Mouse (Mus musculus): ENCODE measurements around the gene Fgd3.

The Fgd3 gene

DNA sequence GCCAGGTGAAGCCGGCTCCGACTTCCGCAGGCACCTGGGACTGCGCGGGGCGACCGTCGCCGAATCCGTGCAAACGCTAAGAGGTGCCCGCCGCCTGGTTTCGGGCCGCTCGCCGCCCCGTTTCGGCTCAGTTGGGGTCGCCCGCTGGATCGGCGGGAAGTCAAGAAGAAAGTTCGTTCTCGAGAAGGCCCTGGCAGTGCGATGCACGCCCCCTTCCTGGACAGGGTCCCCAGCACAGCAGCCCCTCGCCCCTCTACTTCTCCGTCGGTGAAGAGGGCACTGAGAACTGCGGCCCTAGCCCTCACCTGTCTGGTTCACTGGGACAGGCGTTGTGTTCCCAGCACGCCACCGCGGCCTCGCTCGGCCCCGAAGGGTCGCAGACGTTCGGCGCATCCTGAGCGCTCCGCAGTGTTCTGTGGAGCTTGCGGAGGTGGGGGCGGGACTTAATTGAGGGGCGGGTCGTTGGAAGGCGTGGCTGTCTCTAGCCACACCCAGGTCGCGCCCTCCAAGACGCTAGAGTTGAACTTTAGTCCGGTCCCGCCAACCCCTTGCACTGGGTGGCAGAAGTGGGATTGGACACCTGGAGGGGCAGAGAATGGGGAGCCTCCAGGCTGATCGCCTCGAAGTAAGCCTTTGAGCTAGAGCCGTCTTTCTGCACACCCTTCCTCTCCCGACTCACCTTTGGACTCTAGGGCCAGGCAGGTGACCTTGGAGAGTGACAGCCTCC is 72.2 kb downstream of the Fgd3 start:
- no peak for DNase-seq

DNA sequence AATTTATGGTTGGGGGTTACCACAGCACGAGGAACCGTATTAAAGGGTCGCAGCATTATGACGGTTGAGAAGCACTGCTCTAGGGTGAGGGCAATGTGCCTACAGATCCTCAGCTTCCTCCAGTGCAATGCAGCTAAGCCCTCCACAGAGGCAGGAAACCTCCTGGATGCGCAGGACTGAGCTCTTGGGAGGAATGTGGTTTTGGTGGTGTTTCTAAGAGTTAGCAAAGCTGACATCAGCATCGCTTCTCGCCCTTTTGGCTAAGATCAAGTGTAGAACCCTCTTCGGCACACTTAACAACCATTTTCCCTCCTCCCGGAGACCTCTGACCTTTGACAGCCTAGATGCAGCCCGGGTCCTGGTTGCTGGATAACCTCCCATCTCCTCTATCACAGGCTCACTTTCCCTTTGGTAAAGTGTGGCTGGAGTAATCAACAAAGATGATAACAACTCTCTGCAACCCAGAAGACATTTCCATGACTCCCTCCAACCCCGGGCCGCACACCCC is 72.8 kb downstream of the Fgd3 start:
- no peak for DNase-seq

DNA sequence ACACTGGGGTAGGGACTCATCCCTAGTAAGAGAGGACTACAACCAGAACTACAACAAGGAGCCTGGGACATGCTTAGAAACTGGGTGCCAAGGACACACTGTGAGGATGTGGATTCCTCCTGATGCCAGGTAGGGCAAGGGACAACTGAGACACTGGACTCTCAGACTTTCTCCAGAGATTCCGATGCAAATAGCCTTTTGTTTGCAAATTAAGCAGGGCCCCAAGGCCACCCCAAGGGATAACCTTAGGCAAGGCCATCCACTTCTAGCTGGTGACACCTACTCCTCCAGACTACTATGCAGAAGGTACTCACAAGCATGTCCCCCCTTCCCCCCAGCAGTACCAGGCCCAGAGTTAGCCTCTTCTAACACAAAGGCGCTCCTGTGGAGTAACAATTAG is 73.5 kb downstream of the Fgd3 start:
- DNase-seq, result no peak

DNA sequence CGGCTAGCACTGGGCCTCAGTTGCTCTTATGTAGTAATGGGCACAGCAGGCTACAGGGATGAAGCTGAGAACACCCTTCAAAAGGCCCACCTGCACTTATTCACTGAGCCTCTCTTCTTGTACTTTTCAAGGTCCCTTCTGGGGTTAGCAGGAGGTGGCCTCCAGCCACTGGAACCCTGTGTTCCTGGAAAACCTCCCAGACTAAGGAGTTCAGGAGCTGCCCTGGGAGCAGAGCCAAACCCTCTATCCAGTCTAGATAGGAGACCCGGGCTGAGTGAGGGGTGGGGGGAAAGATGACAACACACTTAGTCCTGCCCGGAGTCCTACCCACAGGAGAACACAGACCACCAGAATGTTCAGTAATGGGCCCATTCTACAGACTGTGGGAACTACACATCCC is 74.1 kb downstream of the Fgd3 start:
- no peak for DNase-seq

DNA sequence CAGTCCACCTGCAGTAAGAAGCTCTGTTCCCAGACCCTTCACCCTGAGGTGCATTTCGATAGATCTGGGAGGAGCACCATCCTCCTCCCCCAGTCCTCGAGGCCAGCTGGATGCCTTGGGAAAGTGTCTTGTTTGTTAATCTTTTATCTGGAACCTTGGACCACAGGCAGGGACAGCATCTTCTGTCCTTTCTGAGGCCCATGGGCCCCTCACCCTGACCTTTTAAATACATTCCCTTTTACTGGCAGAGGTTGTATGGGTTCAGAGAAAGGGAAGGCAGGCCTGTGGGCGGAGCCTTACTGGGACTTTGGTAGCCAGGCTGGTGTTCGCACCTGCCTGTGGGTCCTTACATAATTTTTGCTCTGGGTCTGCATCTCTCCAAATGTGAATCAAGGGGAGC is 74.9 kb downstream of the Fgd3 start:
- DNase-seq, result no peak

DNA sequence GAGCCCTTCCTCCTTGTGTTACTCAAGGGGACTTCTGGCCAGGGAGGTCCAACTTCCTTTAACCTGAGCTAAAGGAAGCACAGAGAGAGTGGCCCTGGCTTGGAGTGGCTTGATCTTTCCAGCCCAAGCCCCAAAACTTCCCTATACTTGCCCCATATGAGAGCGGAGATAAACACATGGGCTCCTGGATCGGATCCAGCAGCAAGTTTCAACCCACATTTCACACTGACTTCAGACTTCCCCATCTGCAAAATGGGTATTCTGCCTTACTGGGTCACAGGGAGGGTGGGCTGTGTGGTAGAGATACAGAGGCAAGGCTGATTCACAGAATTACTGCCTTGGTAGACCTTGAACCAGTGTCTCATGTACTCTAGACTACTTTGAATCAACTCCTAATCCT is 76.6 kb downstream of the Fgd3 start:
- DNase-seq, result no peak

DNA sequence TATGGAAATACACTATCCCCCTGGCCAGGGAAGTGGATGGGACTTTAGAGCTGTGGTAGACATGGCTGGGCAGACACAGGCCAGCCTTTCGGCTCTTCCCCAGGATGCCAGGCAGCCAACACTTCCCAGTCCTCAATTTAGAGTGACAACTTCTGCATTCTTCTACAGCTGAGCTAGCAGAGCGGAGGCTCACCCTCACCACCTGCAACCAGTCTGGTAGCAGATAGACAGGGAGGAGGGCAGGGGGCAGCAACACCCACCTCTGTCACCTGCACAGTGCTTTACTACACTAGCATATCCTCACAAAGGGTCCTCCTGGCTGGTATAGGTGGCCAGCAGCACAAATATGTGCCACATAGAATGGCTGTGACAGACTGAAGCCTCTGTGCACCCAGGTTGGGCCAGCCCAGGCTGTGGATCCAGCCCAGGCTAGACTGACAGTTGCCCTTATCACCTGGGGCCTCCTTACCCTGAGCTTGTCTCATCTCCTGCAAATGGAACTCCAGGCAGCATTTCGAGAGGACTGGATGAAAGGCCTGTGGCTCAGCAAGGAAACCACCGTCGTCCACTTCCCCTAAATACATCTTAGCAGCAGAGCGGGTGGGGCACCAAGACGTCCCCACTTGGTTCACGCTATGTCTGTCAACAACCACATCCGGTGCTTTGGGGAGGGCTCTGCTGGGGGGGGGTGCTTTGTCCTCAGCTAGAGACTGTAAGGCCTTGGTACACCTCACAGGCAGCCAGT is 77.6 kb downstream of the Fgd3 start:
- DNase-seq, result no peak

DNA sequence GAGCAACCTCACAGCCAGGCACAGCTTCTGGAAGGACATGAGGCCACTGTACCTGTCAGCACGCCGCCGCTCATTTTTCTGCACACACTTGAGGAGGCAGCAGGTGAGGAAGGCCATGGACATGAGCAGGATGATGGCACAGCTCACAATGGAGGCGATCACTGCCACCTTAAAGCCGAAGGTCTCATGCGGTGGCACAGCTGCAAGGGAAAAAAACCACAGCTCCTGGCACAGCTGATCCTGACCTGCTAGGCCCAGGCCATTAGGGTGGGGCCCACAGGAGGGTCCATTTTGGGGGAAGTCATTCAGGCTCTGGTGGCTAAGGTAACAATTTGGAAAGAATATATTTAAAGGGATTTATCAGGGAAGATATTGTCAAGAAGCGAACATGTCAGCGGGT is 81.4 kb downstream of the Fgd3 start:
- DNase-seq, result no peak

DNA sequence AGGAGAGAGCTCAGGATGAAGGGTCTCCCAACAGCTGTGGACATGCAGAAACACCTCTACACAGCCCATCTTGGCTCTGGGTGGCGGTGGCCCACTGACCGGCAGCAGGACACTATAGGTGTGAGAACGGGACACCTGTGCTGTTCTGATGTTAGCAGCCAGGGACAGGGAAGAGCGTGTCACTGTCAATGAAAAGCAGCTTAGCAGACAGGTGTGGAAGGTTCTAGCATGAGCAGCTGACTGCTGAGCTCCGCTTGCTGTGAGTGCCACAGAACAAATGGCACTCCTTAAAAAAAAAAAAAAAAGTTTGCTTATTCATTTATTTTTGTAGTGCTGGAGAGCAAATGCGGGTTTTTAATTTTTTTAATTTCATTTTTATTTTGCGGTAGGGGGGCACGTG is 82.5 kb downstream of the Fgd3 start:
- DNase-seq, result no peak

DNA sequence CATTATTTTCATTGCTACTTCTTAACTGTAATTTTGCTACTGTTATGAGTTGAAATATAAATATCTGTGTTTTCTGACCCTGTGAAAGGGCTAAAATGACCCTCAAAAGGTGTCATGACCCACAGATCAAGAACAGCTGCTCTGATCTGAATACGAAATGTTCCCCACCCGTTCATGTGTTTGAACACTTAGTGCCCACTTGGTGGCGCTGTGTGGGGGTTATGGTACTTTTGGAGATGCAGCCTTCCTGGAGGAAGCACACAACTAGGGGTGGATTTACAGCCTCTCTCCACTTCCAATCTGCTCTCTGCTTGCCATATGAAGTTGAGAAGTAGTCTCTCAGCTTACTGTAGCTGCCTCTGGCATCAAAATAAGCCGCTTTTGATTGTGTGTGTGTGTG is 85.4 kb downstream of the Fgd3 start:
- no peak for DNase-seq

DNA sequence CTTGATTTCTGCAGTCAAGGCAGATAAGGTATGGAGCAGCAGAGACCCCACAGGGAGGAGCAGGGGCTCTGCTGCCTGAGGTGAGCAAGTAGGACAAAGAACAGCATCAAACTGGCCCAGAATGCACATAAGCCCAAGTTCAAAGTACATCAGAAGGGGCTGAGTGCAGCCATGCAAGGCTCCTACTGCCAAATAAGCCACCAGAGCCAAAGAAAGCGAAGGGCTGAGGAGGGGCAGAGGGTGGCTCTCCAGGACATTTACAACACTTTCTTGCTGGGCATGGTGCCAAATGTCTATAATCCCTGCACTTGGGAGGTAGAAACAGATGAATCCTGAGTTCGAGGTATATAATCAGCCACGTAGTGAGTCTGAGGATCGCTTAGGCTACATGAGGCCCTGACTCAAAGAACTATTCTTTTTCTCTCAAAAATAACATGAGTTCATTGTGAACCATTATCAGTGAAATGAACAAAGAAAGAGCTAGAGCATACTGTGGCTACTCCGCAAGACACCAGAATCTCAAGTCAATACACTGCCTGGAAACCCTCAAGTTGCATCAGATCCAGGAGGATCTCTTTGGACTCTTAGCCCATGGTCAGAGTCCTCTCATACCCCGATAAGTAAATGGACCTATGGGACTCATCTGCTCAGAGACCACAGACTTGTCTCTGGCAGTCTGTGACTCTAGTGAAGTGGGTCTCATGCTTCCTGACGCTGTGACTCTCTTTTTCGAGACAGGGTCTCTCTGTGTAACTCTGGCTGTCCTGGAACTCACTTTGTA is 86.1 kb downstream of the Fgd3 start:
- DNase-seq, result no peak

DNA sequence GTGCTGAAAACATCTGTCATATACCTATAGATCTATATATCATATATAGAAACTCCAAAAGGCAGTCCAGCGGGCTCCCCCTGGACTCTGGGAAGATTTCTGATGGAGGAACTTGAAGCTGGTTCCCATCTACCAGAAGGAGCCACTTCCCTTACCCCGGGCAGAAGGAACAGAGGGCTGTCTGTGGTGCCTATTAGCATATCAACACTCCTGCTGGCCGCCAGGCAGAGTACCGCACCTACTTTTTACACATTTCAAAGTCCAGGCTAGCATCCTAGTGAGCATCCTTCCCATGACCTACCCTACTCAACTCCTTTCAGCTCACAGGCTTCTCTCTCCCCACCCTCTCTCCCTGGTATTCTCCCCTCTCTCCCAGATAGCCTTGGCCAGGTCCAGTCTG is 94.5 kb downstream of the Fgd3 start:
- DNase-seq, result no peak

DNA sequence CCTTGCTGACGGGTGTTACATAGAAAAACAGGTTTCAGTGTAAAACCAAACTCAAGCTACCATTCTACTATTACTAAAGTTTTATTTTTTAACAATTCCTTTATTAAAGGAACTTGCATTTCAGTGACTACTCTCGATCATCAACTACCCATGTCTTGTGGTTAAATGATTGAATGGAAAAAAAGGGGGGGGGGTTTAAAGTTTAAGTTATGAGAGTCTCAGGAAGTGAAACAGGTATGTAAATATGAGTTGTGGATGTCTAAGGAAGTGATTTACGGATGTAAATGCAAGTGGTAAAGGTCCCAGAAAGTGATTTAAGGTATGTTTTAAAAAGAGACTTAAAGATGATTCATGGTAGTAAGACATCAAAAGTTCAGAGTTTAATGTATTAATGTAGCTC is 95.0 kb downstream of the Fgd3 start:
- DNase-seq, result no peak

DNA sequence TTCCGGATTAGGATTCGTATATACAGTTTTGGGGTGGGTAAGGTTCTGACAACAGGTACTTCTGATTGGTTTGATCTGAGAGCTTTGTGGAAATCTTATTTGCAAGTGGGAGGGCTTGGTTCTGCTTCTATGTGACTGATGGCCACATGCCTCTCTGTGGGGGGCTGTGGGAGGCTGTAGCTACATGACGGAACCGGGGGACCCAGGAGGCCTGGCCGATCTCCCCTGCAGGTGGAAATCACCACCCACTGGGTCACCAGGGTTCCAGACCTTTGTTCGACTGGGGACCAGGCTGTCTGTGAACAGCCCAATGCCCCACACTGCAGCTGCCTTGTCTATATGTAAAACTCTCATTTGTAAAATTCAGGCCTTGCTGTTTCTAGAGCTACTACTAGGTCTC is 95.4 kb downstream of the Fgd3 start:
- DNase-seq, result no peak

DNA sequence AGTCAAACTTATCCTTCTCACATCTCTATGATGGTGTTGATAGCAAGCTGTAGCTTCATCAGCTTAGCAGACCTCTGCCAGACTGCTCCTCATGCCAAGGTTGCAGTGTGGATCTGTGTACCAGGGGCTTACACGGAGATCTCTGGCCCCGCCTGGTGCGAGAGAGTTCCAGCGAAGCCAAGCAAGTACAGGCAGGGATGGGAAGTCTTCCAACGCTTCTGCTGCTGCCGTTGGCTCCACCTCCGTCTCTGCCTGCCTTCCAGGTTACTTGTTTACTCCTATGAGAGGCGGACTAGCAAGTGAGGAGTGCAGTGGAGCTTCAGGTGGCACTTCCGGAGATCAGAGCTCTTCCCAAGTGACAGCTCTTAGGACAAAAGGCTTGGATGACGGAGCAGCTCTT is 95.8 kb downstream of the Fgd3 start:
- no peak for DNase-seq

DNA sequence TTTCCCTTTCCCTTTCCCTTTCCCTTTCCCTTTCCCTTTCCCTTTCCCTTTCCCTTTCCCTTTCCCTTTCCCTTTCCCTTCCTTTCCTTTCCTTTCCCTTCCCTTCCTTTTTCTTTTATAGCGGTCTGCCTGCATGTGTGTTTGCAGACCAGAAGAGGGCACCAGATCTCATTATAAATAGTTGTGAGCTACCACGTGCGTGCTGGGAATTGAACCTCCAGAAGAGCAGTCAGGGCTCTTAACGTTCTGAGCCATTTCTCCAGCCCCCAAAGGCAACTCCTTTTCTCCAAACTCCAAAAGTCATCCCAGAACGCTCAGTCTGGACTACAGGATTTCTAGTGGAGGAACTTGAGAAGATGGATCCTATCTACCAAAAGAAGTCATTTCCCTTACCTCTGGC is 99.2 kb downstream of the Fgd3 start:
- DNase-seq, result no peak

DNA sequence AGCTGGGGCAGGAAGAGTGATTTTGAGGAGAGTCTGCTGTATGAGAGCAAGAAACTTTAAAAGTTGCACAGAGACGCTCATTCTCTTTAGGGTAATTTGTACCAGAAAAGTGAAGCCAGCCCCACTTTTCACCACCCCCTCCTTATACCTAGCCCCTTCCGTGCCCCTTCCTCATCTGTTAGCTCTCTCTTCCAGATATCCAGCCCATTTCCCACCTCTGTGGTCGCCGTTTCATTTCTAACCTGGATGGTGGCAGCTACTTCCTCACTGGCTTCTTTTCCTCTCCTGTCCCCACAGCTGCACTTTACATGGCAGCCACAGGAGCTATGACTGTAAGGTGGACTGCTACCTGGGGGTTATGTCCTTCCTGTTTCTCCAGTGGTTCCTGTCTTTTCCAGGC is 100.7 kb downstream of the Fgd3 start:
- no peak for DNase-seq

DNA sequence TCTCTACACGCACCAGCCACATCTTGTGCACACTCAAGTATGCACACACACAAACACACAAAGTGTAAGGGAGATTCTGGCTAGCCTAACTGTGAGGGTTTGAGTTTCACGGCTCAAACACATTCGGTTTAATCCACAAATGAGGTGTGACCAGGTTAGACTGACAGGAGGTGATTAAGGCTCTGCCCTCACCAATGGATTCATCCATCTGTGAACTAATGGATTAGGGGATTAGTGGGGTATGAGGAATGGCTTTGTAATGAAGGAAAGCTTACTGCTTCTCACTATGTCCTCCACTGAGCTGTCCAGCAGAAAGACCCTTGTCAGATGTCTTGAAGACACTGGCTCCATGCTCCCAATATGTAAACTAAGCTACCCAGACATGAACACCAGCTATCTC is 101.5 kb downstream of the Fgd3 start:
- no peak for DNase-seq

DNA sequence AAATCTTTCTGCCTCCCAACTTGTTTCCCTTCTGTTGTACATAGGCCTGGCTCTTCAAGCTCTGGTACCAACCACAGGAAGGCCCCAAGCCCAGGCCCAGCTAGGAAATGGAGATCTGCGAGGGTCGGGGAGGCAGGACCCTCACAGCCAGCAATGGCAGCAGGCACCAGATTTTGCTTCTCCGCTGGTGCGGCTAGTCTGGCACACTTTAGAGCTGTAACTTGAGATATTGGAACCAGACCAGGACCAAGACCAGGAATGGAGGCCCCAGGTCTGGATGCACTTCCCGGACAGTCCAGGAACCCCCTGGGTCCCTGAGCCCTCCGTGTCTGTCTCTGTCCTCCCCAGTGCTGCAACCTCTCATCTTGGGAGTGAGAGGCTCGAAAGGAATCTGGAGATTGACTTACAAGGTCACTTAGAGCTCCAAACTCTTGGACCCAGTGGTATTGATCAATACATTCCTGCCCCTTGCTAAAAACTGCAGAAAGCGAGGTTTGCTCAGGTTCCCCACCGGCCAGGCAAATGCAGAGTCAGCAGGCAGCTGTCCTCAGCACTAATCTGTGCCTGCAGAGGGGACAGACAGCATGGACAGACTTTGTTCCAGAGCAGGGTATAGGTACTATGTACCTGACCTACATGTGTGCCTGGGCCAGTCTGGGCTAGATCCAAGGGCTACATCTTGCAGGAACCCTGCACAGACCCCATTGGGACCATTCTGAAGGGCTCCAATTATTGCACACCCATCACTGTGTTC is 103.1 kb downstream of the Fgd3 start:
- DNase-seq, result no peak

DNA sequence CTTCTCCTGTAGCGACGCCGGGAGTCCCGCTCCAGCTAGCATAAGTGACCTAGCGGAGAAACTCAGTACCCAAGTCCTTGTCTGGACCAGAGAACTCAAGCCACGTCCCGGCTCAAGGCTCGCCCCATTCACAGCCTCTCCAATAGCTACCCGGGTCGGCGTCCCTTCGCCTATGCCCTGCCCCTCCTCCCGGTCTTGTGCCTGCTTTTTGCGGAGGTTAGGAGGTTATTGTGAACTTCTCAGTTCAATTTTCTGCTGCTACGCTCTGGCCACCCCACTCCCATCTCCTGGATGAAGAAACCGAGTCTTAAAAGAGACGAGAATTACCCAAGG is 103.9 kb downstream of the Fgd3 start:
- DNase-seq, result no peak

DNA sequence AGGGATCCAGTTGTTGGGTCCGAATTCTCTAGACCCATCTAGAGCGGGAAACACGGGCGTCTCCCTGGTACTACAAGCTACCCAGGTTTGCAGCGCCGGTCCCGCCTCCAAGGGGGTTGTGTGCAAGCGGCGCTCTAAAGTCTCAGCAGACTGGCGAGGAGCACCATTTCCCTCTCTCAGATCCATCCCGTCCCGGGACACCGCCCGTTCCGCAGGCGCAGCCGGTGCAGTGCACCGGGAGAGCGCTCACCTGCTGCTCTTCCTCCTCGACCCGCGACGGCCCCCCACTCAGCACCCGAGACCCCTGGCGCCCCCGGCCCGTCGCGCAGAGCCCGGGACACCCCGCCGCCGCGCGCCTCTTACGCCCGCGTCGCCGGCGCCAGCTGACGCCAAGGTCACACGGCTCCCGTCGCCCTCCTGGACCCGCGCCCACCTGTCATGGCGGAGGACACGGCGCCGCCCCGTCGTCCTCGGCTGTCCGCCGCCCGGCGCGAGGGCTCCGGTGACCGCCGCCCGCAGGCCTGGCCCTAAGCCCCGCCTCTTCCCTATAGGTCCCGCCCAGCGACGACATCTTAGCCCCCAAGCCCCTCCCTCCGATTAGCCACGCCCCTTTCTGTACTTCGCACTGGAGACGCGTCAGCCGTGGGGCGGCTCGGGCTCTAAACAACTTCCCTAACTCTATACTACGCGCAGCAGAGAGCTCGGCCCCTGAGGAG is 104.4 kb downstream of the Fgd3 start, which contains the start of gene Card19:
Card19 (minus strand) TSS at position 534 of the 716 bp plus-strand sequence.
- peak; percentile 91 for DNase-seq

DNA sequence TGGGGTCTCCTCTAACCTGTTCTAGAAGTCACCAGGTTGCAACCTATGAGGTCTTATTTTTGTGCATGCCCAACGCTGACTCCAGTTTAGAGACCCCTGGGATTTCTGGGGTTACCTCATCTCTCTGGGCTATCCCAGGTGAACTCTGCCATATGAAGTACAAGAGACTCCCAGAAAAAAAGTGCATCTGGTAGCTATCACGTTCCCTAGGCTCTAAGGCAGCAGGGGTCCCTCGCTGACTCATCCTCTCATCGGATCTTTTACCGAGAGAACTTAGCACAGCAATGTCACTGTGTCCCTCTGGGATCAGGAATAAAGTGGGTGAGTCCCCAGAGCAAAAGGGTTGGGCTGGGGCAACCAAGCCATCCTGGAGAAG is 105.0 kb downstream of the Fgd3 start:
- no peak for DNase-seq
